Mouse (Mus musculus): Measurements from ENCODE around the gene Tmem106b. TPM values are rescaled to one million over a fixed set of nuclear protein-coding genes. Genes with fewer than 3 reads are reported as not detected.
A peak's percentile ranks its signal among the peaks of the same experiment; 100 is the strongest.

The Tmem106b gene
- polyA plus RNA-seq, 1 experiment = not detected

- H3K27ac ChIP-seq (ENCODE audit: insufficient read depth, low read depth, low read length) = peak overlapping the region; percentile 85
- peak overlapping the region; percentile 97 for H3K4me3 ChIP-seq (ENCODE audit: insufficient read depth, low read depth, low read length)
- WGBS = 0% methylated on average over 11 of the region's 11 CpGs
- peaks cover 3% of the 10 kb centered on the region; the same call in 1 of the 2 replicates for H3K4me1 ChIP-seq (ENCODE audit: control insufficient read depth, insufficient read depth, low read length)
- TF ChIP-seq POLR2A (IDR thresholded peaks at IDR 0.05; ENCODE audit: insufficient read depth, low read depth, low read length) (no peak), CTCF (IDR thresholded peaks at IDR 0.05; ENCODE audit: insufficient read depth, low read depth, low read length) (no peak)
These were observed 527 bp downstream of the Tmem106b start for GRCm38 (mm10) chr6:13070147-13070425.

- TF ChIP-seq CTCF (IDR thresholded peaks at IDR 0.05; ENCODE audit: insufficient read depth, low read depth, low read length) (no peak), POLR2A (IDR thresholded peaks at IDR 0.05; ENCODE audit: insufficient read depth, low read depth, low read length) (no peak)
- H3K4me3 ChIP-seq (ENCODE audit: insufficient read depth, low read depth, low read length) = peak overlapping the region; percentile 97
- WGBS = 22% methylated on average over 4 of the region's 4 CpGs
- H3K4me1 ChIP-seq (ENCODE audit: control insufficient read depth, insufficient read depth, low read length) = peaks cover 3% of the 10 kb centered on the region; the same call in 1 of the 2 replicates
- no peak overlapping the region for H3K27ac ChIP-seq (ENCODE audit: insufficient read depth, low read depth, low read length)
These were observed 926 bp downstream of the Tmem106b start for GRCm38 (mm10) chr6:13070485-13070884.

- TF ChIP-seq CTCF (IDR thresholded peaks at IDR 0.05; ENCODE audit: insufficient read depth, low read depth, low read length) (no peak), POLR2A (IDR thresholded peaks at IDR 0.05; ENCODE audit: insufficient read depth, low read depth, low read length) (no peak)
- 95% methylated on average over 4 of the region's 4 CpGs for WGBS
- H3K4me1 ChIP-seq (ENCODE audit: control insufficient read depth, insufficient read depth, low read length) = peaks cover 6% of the 10 kb centered on the region
- no peak overlapping the region for H3K4me3 ChIP-seq (ENCODE audit: insufficient read depth, low read depth, low read length)
- H3K27ac ChIP-seq (ENCODE audit: insufficient read depth, low read depth, low read length) = no peak overlapping the region
These were observed 3.5 kb downstream of the Tmem106b start for GRCm38 (mm10) chr6:13073036-13073435.

- no peak for TF ChIP-seq POLR2A (IDR thresholded peaks at IDR 0.05; ENCODE audit: insufficient read depth, low read depth, low read length)
- TF ChIP-seq CTCF (IDR thresholded peaks at IDR 0.05; ENCODE audit: insufficient read depth, low read depth, low read length) = no peak
- Histone ChIP-seq H3K4me3 (ENCODE audit: insufficient read depth, low read depth, low read length) (no peak overlapping the region), H3K4me1 (ENCODE audit: control insufficient read depth, insufficient read depth, low read length) (peaks cover 6% of the 10 kb centered on the region), H3K27ac (ENCODE audit: insufficient read depth, low read depth, low read length) (no peak overlapping the region)
- 79% methylated on average over 2 of the region's 2 CpGs for WGBS
These were observed 4.3 kb downstream of the Tmem106b start for GRCm38 (mm10) chr6:13073876-13074275.

GRCm38 (mm10) chr6:13082881-13083280, 13.3 kb downstream of the Tmem106b start:
- TF ChIP-seq CTCF (IDR thresholded peaks at IDR 0.05; ENCODE audit: insufficient read depth, low read depth, low read length) = no peak
- TF ChIP-seq POLR2A (IDR thresholded peaks at IDR 0.05; ENCODE audit: insufficient read depth, low read depth, low read length) = no peak
- Histone ChIP-seq H3K4me3 (ENCODE audit: insufficient read depth, low read depth, low read length) (no peak overlapping the region), H3K4me1 (ENCODE audit: control insufficient read depth, insufficient read depth, low read length) (peaks cover 2% of the 10 kb centered on the region; the same call in 1 of the 2 replicates), H3K27ac (ENCODE audit: insufficient read depth, low read depth, low read length) (no peak overlapping the region)
- 40% methylated on average over 9 of the region's 9 CpGs for WGBS

- no peaks in the 10 kb centered on the region for H3K4me1 ChIP-seq (ENCODE audit: control insufficient read depth, insufficient read depth, low read length)
- TF ChIP-seq CTCF (IDR thresholded peaks at IDR 0.05; ENCODE audit: insufficient read depth, low read depth, low read length) (no peak), POLR2A (IDR thresholded peaks at IDR 0.05; ENCODE audit: insufficient read depth, low read depth, low read length) (no peak)
- 46% methylated on average over 2 of the region's 2 CpGs for WGBS
- no peak overlapping the region for H3K4me3 ChIP-seq (ENCODE audit: insufficient read depth, low read depth, low read length)
- no peak overlapping the region for H3K27ac ChIP-seq (ENCODE audit: insufficient read depth, low read depth, low read length)
These were observed 27.3 kb downstream of the Tmem106b start for GRCm38 (mm10) chr6:13096656-13097435.

GRCm38 (mm10) chr6:13100137-13100536, 30.6 kb downstream of the Tmem106b start:
- TF ChIP-seq CTCF (IDR thresholded peaks at IDR 0.05; ENCODE audit: insufficient read depth, low read depth, low read length) (no peak), POLR2A (IDR thresholded peaks at IDR 0.05; ENCODE audit: insufficient read depth, low read depth, low read length) (no peak)
- H3K27ac ChIP-seq (ENCODE audit: insufficient read depth, low read depth, low read length) = no peak overlapping the region
- 88% methylated on average over 2 of the region's 2 CpGs for WGBS
- no peaks in the 10 kb centered on the region for H3K4me1 ChIP-seq (ENCODE audit: control insufficient read depth, insufficient read depth, low read length)
- H3K4me3 ChIP-seq (ENCODE audit: insufficient read depth, low read depth, low read length) = no peak overlapping the region

GRCm38 (mm10) chr6:13108662-13109061, 39.1 kb downstream of the Tmem106b start:
- TF ChIP-seq CTCF (IDR thresholded peaks at IDR 0.05; ENCODE audit: insufficient read depth, low read depth, low read length) (no peak), POLR2A (IDR thresholded peaks at IDR 0.05; ENCODE audit: insufficient read depth, low read depth, low read length) (no peak)
- no peak overlapping the region for H3K4me3 ChIP-seq (ENCODE audit: insufficient read depth, low read depth, low read length)
- 69% methylated on average over 1 of the region's 1 CpGs for WGBS
- H3K4me1 ChIP-seq (ENCODE audit: control insufficient read depth, insufficient read depth, low read length) = no peaks in the 10 kb centered on the region
- no peak overlapping the region for H3K27ac ChIP-seq (ENCODE audit: insufficient read depth, low read depth, low read length)

GRCm38 (mm10) chr6:13137255-13137654, 67.7 kb downstream of the Tmem106b start:
- Histone ChIP-seq H3K4me3 (ENCODE audit: insufficient read depth, low read depth, low read length) (no peak overlapping the region), H3K4me1 (ENCODE audit: control insufficient read depth, insufficient read depth, low read length) (no peaks in the 10 kb centered on the region), H3K27ac (ENCODE audit: insufficient read depth, low read depth, low read length) (no peak overlapping the region)
- TF ChIP-seq CTCF (IDR thresholded peaks at IDR 0.05; ENCODE audit: insufficient read depth, low read depth, low read length) = no peak
- no peak for TF ChIP-seq POLR2A (IDR thresholded peaks at IDR 0.05; ENCODE audit: insufficient read depth, low read depth, low read length)
- 90% methylated on average over 1 of the region's 1 CpGs for WGBS

Other genes starting within 250 kb of the Tmem106b start
- gene Vwde, start 155.2 kb downstream of the Tmem106b start, polyA plus RNA-seq (2012; ENCODE audit: insufficient read depth, insufficient read length, low replicate concordance, missing spikeins) = not detected in 2 replicates